Mouse (Mus musculus) kidney, adult 2 months (tissue): ENCODE measurements around the gene Cfl1.

Experiments
- CTCF ChIP-seq: fragments of 200-500 bp; conservative IDR thresholded peaks from 2 replicates; pipeline ENCODE4 v1.5.1; 2011; ENCODE audit warnings: low read depth, mild to moderate bottlenecking, control low read depth, low read length, moderate library complexity, mixed read lengths; ENCODE audit not compliant: insufficient read depth, insufficient read length
- POLR2A ChIP-seq: fragments of 200-500 bp; IDR thresholded peaks from one replicate; pipeline ENCODE4 v1.6.1; 2011; ENCODE audit warnings: low read depth, low read length, control low read depth

DNA sequence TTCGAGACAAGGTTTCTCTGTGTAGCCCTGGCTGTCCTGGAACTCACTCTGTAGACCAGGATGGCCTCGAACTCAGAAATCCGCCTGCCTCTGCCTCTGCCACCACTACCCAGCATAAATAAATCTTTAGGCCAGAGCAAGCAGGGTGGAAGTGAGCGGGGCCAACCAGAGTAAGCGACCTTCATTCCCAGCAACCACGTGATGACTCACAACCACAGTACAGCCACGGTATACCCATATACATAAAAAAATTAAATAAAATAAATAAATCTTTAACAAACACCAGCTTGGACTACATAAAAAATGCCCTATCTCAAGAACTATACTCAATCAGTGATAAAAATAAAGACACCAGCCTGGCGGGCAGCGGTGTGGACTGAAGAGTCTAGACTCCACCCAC is 53.1 kb downstream of the Cfl1 start:
- TF ChIP-seq CTCF (no peak), POLR2A (no peak)
